Mouse (Mus musculus): Measurements from ENCODE around the gene Rtl10. TPM values are rescaled to one million over a fixed set of nuclear protein-coding genes. Genes with fewer than 3 reads are reported as not detected.

The Rtl10 gene
- total RNA-seq (2012; rRNA removed) (5.5 and 5.9 TPM in 2 replicates), polyA plus RNA-seq (2012; ENCODE audit: insufficient read depth in 1 of 2, insufficient read length in 2 of 2, low read depth in 1 of 2, low replicate concordance in 2 of 2, missing spikeins in 1 of 2) (10 to 100 TPM in 1 of 2 experiments, not detected in 1; 13.3 TPM)

DNA sequence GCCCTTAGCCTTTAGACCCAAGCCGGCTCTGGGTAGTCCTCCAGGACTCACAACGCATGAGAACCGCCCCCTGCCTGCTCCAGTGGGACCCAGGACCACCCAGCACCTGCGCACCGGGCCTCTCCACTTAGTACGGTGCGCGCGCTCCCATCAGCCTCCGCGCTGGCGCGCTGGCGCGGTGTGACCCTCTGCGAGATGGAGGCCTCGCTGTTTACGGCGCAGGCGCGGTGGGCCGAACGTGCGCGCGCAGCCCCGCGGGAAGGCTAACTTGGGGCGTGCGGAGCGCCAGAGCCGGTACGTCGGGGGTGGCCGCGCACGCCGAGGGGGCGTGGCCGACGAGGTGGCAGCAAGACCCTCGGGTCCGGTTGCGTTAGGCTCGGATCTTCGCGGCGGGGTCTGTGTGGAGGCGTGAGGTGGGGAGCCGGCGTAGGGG is at the start of gene Rtl10, which contains the start of gene Gnb1l:
Gene Rtl10 (plus strand): TSS at position 344 of the 433 bp plus-strand sequence.
Gene Gnb1l (plus strand): TSS at position 156 of the 433 bp plus-strand sequence.
- TF ChIP-seq KAT2A (conservative IDR thresholded peaks at IDR 0.05; ENCODE audit: low read depth, low read length) = peak; percentile 42; the same call in 1 of the 2 replicates
- 0 out of 2 replicates have a peak, but pooled peaks have one; percentile 38 for TF ChIP-seq USF1 (IDR thresholded peaks at IDR 0.05; ENCODE audit: low read depth, low read length)
- TF ChIP-seq MAX (IDR thresholded peaks at IDR 0.05; ENCODE audit: low read length) = peak; percentile 64; the same call in 1 of the 2 replicates
- TF ChIP-seq MAFK (IDR thresholded peaks at IDR 0.05; ENCODE audit: borderline replicate concordance, low read depth, low read length) = no peak
- no peak for TF ChIP-seq RAD21 (IDR thresholded peaks at IDR 0.05; ENCODE audit: low read depth, low read length)
- TF ChIP-seq ETS1 (IDR thresholded peaks at IDR 0.05; ENCODE audit: low read depth, low read length) = 0 out of 2 replicates have a peak, but pooled peaks have one; percentile 11
- TF ChIP-seq GABPA (IDR thresholded peaks at IDR 0.05; ENCODE audit: low read depth, low read length) = no peak
- TF ChIP-seq MXI1 (IDR thresholded peaks at IDR 0.05; ENCODE audit: low read depth, low read length) = peak; percentile 88
- no peak for TF ChIP-seq MEF2A (IDR thresholded peaks at IDR 0.05; ENCODE audit: extremely low read depth, insufficient replicate concordance, low read depth, low read length, poor library complexity, severe bottlenecking)
- TF ChIP-seq E2F4 (IDR thresholded peaks at IDR 0.05; ENCODE audit: borderline replicate concordance, low read depth, low read length) = peak; percentile 73; the same call in 1 of the 2 replicates
- TF ChIP-seq TCF12 (IDR thresholded peaks at IDR 0.05; ENCODE audit: low read depth, low read length) = peak; percentile 70
- TF ChIP-seq SIN3A (IDR thresholded peaks at IDR 0.05; ENCODE audit: low read length) = peak; percentile 52
- TF ChIP-seq NRF1 (IDR thresholded peaks at IDR 0.05; ENCODE audit: insufficient read depth, low read depth, low read length, poor library complexity, severe bottlenecking) = peak; percentile 96
- peak; percentile 82 for TF ChIP-seq ZMIZ1 (IDR thresholded peaks at IDR 0.05; ENCODE audit: low read depth, low read length)
- TF ChIP-seq POLR2AphosphoS2 (IDR thresholded peaks at IDR 0.05; ENCODE audit: low read length) = peak; percentile 72; the same call in 1 of the 2 replicates
- peak; percentile 95 for TF ChIP-seq NELFE (IDR thresholded peaks at IDR 0.05; ENCODE audit: low read depth, low read length)
- TF ChIP-seq HCFC1 (IDR thresholded peaks at IDR 0.05; ENCODE audit: low read depth, low read length) = peak; percentile 84
- TF ChIP-seq POLR2A (IDR thresholded peaks at IDR 0.05; ENCODE audit: control insufficient read depth in 1 of 2, insufficient read depth in 1 of 2, low read depth in 1 of 2, low read length in 2 of 2, poor library complexity in 1 of 2) = peak; percentile 86 to 88
- no peak for TF ChIP-seq CHD1 (IDR thresholded peaks at IDR 0.05; ENCODE audit: low read depth, low read length)
- H3K9ac ChIP-seq (ENCODE audit: control insufficient read depth, low read depth, low read length, poor library complexity, severe bottlenecking) = peak within 1 kb of the TSS; percentile 90
- no peaks in the 10 kb centered on the region for H3K9me3 ChIP-seq (replicated peaks; ENCODE audit: insufficient read depth, low read length)
- DNase-seq (ENCODE audit: low read depth, low spot score) = peak; percentile 98
- H3K27ac ChIP-seq (ENCODE audit: control insufficient read depth, low read depth, low read length) = peak within 1 kb of the TSS; percentile 88
- H3K36me3 ChIP-seq (ENCODE audit: control insufficient read depth in 1 of 2, insufficient read depth in 2 of 2, low read length in 2 of 2) = peaks cover 0 to 10% of the 10 kb centered on the region in 2 experiments
- peaks cover 10 to 17% of the 10 kb centered on the region in 2 experiments for H3K4me1 ChIP-seq (ENCODE audit: control insufficient read depth in 1 of 2, insufficient read depth in 2 of 2, low read length in 2 of 2)
- H3K27me3 ChIP-seq (ENCODE audit: control insufficient read depth in 1 of 2, insufficient read depth in 2 of 2, low read length in 2 of 2) = no peaks in the 10 kb centered on the region
- H3K79me2 ChIP-seq (ENCODE audit: control insufficient read depth, insufficient read depth, low read length, poor library complexity) = peaks cover 29% of the 10 kb centered on the region
- peak within 1 kb of the TSS; percentile 70 to 96 for H3K4me3 ChIP-seq (ENCODE audit: control insufficient read depth in 1 of 2, insufficient read depth in 1 of 2, low read depth in 2 of 2, low read length in 2 of 2)

DNA sequence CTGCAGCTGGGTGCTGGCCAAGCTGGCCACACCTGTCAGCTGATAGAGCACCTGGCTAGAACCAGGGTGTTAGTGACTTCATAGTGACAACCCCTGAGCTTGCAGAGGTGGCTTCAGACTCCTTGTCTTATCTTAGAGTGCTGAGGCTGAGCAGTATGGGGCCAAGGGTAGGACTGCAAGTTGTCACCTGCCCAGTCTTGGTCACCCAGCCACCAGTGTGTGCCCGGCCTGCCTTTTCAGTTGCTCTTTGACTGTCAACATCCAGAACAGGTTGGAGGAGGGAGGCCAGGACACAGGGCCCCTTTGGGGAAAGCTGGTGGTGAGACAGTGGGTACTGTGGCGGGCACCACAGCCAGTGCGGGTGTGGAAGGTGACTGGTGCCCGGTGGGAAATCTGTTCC is 49.7 kb upstream of the Rtl10 start:
- Histone ChIP-seq H3K4me1 (ENCODE audit: control insufficient read depth in 1 of 2, insufficient read depth in 2 of 2, low read length in 2 of 2) (no peaks in the 10 kb centered on the region), H3K27ac (ENCODE audit: control insufficient read depth, low read depth, low read length) (no peak overlapping the region), H3K79me2 (ENCODE audit: control insufficient read depth, insufficient read depth, low read length, poor library complexity) (no peaks in the 10 kb centered on the region), H3K27me3 (ENCODE audit: control insufficient read depth in 1 of 2, insufficient read depth in 2 of 2, low read length in 2 of 2) (no peaks in the 10 kb centered on the region), H3K9me3 (replicated peaks; ENCODE audit: insufficient read depth, low read length) (no peaks in the 10 kb centered on the region), H3K9ac (ENCODE audit: control insufficient read depth, low read depth, low read length, poor library complexity, severe bottlenecking) (no peak overlapping the region), H3K4me3 (ENCODE audit: control insufficient read depth in 1 of 2, insufficient read depth in 1 of 2, low read depth in 2 of 2, low read length in 2 of 2) (no peak overlapping the region), H3K36me3 (ENCODE audit: control insufficient read depth in 1 of 2, insufficient read depth in 2 of 2, low read length in 2 of 2) (peaks cover 0 to 4% of the 10 kb centered on the region in 2 experiments; a peak in 1 of 4 replicates)
- TF ChIP-seq CHD2 (IDR thresholded peaks at IDR 0.05; ENCODE audit: low read length) (no peak), MAFK (IDR thresholded peaks at IDR 0.05; ENCODE audit: borderline replicate concordance, low read depth, low read length) (no peak), GABPA (IDR thresholded peaks at IDR 0.05; ENCODE audit: low read depth, low read length) (no peak), ZC3H11A (IDR thresholded peaks at IDR 0.05; ENCODE audit: low read depth, low read length) (no peak), CHD1 (IDR thresholded peaks at IDR 0.05; ENCODE audit: low read depth, low read length) (no peak), JUND (IDR thresholded peaks at IDR 0.05; ENCODE audit: low read depth, low read length) (no peak), MEF2A (IDR thresholded peaks at IDR 0.05; ENCODE audit: extremely low read depth, insufficient replicate concordance, low read depth, low read length, poor library complexity, severe bottlenecking) (no peak), POLR2A (IDR thresholded peaks at IDR 0.05; ENCODE audit: control insufficient read depth in 1 of 2, insufficient read depth in 1 of 2, low read depth in 1 of 2, low read length in 2 of 2, poor library complexity in 1 of 2) (no peak), HCFC1 (IDR thresholded peaks at IDR 0.05; ENCODE audit: low read depth, low read length) (no peak), TAL1 (IDR thresholded peaks at IDR 0.05; ENCODE audit: low read length) (no peak), SIN3A (IDR thresholded peaks at IDR 0.05; ENCODE audit: low read length) (no peak), ELF1 (IDR thresholded peaks at IDR 0.05; ENCODE audit: low read depth, low read length) (no peak), POLR2AphosphoS2 (IDR thresholded peaks at IDR 0.05; ENCODE audit: low read length) (no peak), EP300 (IDR thresholded peaks at IDR 0.05; ENCODE audit: low read depth in 1 of 2, low read length in 2 of 2) (no peak), MYC (IDR thresholded peaks at IDR 0.05; ENCODE audit: low read depth, low read length) (no peak), TBP (IDR thresholded peaks at IDR 0.05; ENCODE audit: low read depth, low read length) (no peak), GATA1 (IDR thresholded peaks at IDR 0.05; ENCODE audit: low read depth, low read length) (no peak), TCF12 (IDR thresholded peaks at IDR 0.05; ENCODE audit: low read depth, low read length) (no peak), KAT2A (conservative IDR thresholded peaks at IDR 0.05; ENCODE audit: low read depth, low read length) (no peak)
- no peak for DNase-seq (ENCODE audit: low read depth, low spot score)
